Mouse (Mus musculus) adrenal gland, adult 2 months (tissue): ENCODE results near the gene Itih5. TPM values are rescaled to one million over a fixed set of nuclear protein-coding genes. Genes with fewer than 3 reads are reported as not detected.

Experiments
- polyA plus RNA-seq: library from polyadenylated mRNA; depleted of rRNA; stranded (reverse); fragments of >200 nt; gene quantifications from 2 replicates; pipeline ENCODE4 v1.2.3, GENCODE M21; 2012; rRNA removed
- total RNA-seq, 2 experiments: library from RNA; stranded (reverse); gene quantifications; 2 replicates each; pipeline ENCODE4 v1.2.3; 2021

Gene Itih5
- total and polyA plus RNA-seq, 3 experiments: 5.0 to 29.8 (median 29.1) TPM

Other genes starting within 250 kb of the Itih5 start
- gene Taf3, start 105.0 kb upstream of the Itih5 start, total RNA-seq: 10 to 100 TPM; 10.6 to 13.3 TPM
- gene Taf3, start 105.0 kb upstream of the Itih5 start, polyA plus RNA-seq: 6.8 and 7.1 TPM in 2 replicates
- gene Atp5c1, start 73.1 kb upstream of the Itih5 start, total RNA-seq: 100 to 1,000 TPM; 362 to 427 TPM
- 152 and 176 TPM in 2 replicates for gene Atp5c1, start 73.1 kb upstream of the Itih5 start, polyA plus RNA-seq
- gene Kin, start 73.0 kb upstream of the Itih5 start, total RNA-seq: 10 to 100 TPM; 13.3 to 18.0 TPM
- 0.83 and 0.88 TPM in 2 replicates for gene Kin, start 73.0 kb upstream of the Itih5 start, polyA plus RNA-seq
- gene Itih2, start 22.2 kb upstream of the Itih5 start, total RNA-seq: 10 to 100 TPM in 1 of 2 experiments, 1 to 10 TPM in 1; 7.7 to 10.0 TPM
- 3.2 and 3.9 TPM in 2 replicates for gene Itih2, start 22.2 kb upstream of the Itih5 start, polyA plus RNA-seq
- under 1 TPM; 0.43 to 0.83 TPM for gene Sfmbt2, start 216.9 kb downstream of the Itih5 start, total RNA-seq
- 0.09 and 0.10 TPM in 2 replicates for gene Sfmbt2, start 216.9 kb downstream of the Itih5 start, polyA plus RNA-seq